Mouse (Mus musculus) frontal cortex, postnatal 14 days (tissue): ENCODE data around the gene 4930558K02Rik.

Source experiments
- DNase-seq, 2 experiments: peaks; one replicate each; pipeline ENCODE4 v3.0.0; 2022; ENCODE audit warnings: low spot score in 2 of 2

Gene 4930558K02Rik

GRCm38 (mm10) chr1:161979536-161979935 is at the start of gene 4930558K02Rik:
TSS of gene 4930558K02Rik (minus strand) at chr1:161979636.
- DNase-seq = no peak

- DNase-seq = no peak
These were observed 44.3 kb upstream of the 4930558K02Rik start for GRCm38 (mm10) chr1:162023681-162024270.

- DNase-seq = no peak
These were observed 41.3 kb upstream of the 4930558K02Rik start for GRCm38 (mm10) chr1:162020766-162021165.

- no peak for DNase-seq
These were observed 40.9 kb upstream of the 4930558K02Rik start for GRCm38 (mm10) chr1:162020303-162020731.

- DNase-seq = no peak
These were observed 39.2 kb upstream of the 4930558K02Rik start for GRCm38 (mm10) chr1:162018601-162018977.

- no peak for DNase-seq
These were observed 38.7 kb upstream of the 4930558K02Rik start for GRCm38 (mm10) chr1:162017975-162018600.

- no peak for DNase-seq
These were observed 37.5 kb upstream of the 4930558K02Rik start for GRCm38 (mm10) chr1:162016982-162017381.

GRCm38 (mm10) chr1:162015247-162015862 is 35.9 kb upstream of the 4930558K02Rik start:
- DNase-seq = no peak

GRCm38 (mm10) chr1:162013561-162013960 is 34.1 kb upstream of the 4930558K02Rik start:
- DNase-seq = no peak

- DNase-seq = no peak
These were observed 32.2 kb upstream of the 4930558K02Rik start for GRCm38 (mm10) chr1:162011523-162012245.

- DNase-seq = no peak
These were observed 29.6 kb upstream of the 4930558K02Rik start for GRCm38 (mm10) chr1:162009086-162009485.

GRCm38 (mm10) chr1:162008631-162009067 is 29.2 kb upstream of the 4930558K02Rik start:
- no peak for DNase-seq

- DNase-seq = no peak
These were observed 28.8 kb upstream of the 4930558K02Rik start for GRCm38 (mm10) chr1:162008208-162008607.

GRCm38 (mm10) chr1:162006109-162006508 is 26.7 kb upstream of the 4930558K02Rik start:
- DNase-seq = no peak

GRCm38 (mm10) chr1:162004821-162005770 is 25.7 kb upstream of the 4930558K02Rik start:
- DNase-seq = no peak

- no peak for DNase-seq
These were observed 25.0 kb upstream of the 4930558K02Rik start for GRCm38 (mm10) chr1:162004518-162004780.

GRCm38 (mm10) chr1:162003729-162004517 is 24.5 kb upstream of the 4930558K02Rik start:
- DNase-seq = no peak

GRCm38 (mm10) chr1:162001328-162001727 is 21.9 kb upstream of the 4930558K02Rik start:
- no peak for DNase-seq

GRCm38 (mm10) chr1:161999882-162000371 is 20.5 kb upstream of the 4930558K02Rik start:
- DNase-seq = peak; percentile 40 to 65

- no peak for DNase-seq
These were observed 19.9 kb upstream of the 4930558K02Rik start for GRCm38 (mm10) chr1:161999338-161999737.
